Mouse (Mus musculus) naive thymus-derived CD4-positive, alpha-beta T cell, adult 2 months (primary cell): ENCODE measurements at regions not wholly inside any gene's neighbourhood (a gene's known extent, or its start where the extent isn't known, plus 50 kb on each side); places are given as distances from the start of the nearest gene placed in this dataset.

Source experiments
- DNase-seq: peaks from one replicate; pipeline ENCODE4 v3.0.0-alpha.2; 2011; ENCODE audit warnings: low read depth

DNA sequence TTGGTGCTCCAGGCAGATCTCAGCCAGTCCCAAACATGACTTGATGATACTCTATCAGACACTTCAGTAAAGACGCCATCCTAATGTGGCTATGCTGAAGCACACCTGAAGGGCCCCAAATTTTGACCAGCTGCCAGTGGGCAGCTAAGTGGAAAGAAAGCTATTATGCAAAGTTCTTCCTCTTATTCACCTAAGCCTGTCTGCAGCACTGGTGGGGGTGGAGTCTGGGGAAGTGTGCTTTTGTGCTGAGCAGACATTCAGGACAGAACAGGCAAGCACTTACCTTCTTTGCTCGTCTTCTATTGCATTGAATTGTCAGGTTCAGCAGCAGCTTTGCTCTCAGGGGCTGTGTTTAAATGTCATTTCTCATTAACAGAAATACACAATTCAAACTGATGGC is 200.7 kb downstream of the Pla2g4a start:
- DNase-seq, result no peak

DNA sequence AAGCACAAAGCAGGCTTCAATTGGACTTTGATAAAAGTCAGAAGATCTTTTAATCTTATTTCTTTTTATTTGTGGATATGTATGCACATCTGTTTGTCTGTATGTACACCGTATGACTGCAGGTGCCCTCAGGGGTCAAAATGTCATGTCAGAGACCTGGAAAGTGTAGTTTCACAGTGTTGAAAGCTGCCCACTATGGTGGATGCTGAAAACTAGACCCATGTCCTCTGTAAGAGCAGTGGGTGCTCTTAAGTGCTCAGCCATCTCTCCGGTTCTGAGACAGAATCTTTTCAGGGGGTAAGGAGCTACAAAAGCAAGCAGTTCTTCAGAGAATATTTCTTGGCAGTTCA is 202.3 kb downstream of the Pla2g4a start:
- DNase-seq, result no peak

- peak; percentile 4 for DNase-seq
These were observed 202.9 kb downstream of the Pla2g4a start for GRCm38 (mm10) chr1:149758092-149758782.

DNA sequence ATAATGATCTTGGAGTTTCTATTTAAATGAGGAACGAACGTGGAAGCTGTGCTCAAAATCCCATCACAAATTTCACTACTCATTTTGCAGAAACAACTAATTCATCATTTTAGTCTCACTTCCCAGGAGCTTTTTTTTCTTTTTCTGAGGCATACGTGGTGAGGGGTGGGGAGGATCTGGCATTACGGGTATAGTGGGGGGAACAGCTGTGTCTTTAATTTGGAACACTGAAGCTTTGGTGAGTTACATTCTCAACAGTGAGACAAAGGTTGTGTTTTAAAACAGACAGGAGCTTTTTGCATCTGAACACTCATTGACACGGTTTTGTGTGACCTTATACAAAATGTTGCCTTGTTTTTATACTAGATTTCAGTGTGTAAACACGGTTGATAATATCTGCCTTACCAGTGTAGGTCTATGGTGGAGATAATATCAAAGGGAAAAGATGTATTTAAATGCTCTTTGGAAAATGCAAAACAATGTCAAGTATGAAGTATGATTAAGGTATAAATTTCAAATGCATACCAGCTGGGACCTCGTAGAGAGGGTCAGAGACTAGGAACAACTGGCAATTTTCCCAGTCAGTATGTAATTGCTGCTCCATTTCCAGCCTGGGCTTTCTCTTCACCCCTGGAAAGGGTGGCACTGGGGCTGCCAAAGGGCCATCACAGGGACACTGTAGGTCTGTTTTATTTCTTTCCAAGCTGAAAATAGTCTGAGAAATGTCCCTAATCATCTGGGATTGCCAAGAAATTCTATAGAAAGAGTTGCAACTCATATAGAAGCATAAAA is 207.6 kb downstream of the Pla2g4a start:
- DNase-seq, result no peak

GRCm38 (mm10) chr1:149749405-149749804 is 211.7 kb downstream of the Pla2g4a start:
- no peak for DNase-seq

DNA sequence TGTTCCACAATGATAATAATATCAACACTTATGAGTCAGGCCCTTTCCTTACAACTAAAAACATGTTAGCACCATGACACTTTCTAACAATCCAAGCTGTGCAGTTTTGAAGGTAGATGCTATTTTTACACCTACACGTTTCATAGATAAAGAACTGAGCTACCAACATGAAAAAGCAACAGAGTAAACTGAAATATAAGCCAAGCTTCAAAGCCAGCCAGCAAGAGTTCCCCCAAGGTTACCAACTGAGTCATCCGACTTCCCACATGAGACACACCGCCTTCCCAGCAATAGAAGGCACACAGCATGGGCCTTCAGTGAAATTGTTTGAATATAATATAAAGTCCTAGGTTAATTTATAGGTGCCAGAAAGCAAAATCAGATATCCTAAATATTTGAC is 222.1 kb downstream of the Pla2g4a start:
- DNase-seq, result no peak

GRCm38 (mm10) chr1:149734241-149734640 is 226.8 kb downstream of the Pla2g4a start:
- no peak for DNase-seq

DNA sequence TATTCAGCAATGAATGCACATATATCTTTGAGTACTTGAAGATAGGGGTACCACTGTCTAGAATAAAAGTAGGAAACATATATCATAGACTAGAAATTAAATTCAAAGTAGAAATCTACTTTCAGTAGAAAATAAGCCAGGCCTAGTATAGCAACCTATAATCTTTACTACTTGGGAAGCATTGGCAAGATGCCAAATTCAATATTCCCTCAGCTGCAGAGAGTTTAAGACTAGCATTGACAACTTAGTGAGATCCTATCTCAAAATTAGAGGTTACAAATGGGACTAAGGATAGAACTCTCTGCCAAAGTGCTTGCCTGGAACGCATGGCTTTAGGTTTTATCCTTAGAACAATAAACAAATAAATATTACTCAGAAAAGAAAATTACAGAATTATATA is 245.9 kb downstream of the Pla2g4a start:
- no peak for DNase-seq

- no peak for DNase-seq
These were observed 248.8 kb downstream of the Pla2g4a start for GRCm38 (mm10) chr1:149712330-149712729.

DNA sequence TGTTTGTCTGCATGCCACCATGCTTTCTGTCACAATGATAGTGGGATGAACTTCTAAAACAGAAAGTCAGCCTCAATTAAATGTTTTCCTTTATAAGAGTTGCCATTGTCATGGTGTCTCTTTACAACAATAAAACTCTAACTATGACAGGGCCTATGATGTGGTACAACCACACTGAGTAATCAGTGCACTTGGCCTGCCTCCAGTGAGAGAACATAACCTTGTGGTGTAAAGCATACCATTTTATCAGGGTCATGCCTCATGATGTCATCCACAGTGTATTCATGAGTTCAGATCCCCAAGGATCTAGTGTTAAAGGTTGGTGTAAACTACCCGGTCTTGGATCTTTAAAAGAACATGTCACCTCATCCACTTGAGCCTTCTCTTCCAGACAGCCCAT is 255.9 kb downstream of the Pla2g4a start:
- no peak for DNase-seq

DNA sequence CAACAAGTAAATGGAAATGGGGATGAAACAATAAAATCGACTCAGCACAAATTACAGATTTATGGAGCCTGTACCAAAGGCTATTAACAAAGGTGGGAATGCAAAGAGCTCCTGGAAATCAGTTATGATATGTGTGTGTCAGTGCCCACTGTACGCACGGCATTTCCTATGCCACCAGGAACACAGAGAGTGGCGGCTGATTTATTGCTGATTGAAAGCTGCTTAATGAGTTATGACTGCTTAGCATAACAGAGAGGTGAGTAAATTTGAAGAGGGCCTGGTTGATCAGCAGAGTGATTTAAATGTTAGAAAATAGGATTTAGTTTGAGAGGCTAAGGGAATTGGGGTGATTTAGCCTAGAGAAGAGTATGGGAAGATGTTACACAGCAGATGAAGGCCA is 261.7 kb downstream of the Pla2g4a start:
- no peak for DNase-seq

- no peak for DNase-seq
These were observed 286.9 kb downstream of the Pla2g4a start for GRCm38 (mm10) chr1:149674166-149674565.

DNA sequence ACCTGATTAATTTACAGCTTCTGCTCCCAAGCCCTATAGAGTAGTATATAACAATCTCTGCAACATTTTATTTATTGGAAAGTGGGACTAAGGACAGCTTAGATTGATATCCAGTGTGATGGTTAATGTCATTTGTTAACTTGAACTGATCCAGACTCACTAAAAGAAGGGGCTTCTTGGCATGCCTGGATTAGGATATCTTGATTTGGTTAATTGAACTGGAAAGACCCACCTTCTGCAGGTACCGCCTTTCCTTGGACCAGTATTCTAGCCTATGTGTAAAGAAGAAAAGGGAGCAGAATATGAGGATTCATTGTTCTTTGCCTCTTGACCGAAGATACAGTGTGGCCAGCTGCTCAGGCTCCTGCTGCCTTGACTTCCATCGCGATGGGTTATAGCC is 288.5 kb downstream of the Pla2g4a start:
- no peak for DNase-seq

GRCm38 (mm10) chr1:149672117-149672516 is 289.0 kb downstream of the Pla2g4a start:
- DNase-seq, result no peak

- no peak for DNase-seq
These were observed 290.0 kb downstream of the Pla2g4a start for GRCm38 (mm10) chr1:149671091-149671490.
